Mouse (Mus musculus): ENCODE data around the gene Ptprt.

DNA sequence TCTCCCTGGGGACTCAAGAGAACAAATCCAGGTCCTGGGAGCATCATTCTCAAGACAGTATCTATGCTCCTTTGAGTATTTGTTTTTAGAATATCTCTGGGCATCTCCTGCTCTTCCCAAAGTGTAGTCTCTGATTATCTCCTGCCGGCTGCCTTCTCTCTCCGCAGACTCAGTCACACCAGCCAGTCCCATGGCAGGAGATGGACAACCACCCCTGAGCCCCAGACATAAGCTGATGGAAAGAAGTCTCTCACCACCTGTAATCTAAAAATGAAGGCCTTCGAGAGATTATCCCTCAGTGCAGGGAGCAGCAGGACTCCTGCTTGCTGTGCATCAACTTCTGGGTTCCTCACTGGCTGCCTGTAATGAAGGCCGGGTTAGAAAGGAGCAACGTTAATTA is 151.9 kb downstream of the Ptprt start:
- TF ChIP-seq CTCF (conservative IDR thresholded peaks at IDR 0.05; ENCODE audit: insufficient read depth, insufficient read length, low read depth, low read length), result no peak
- no peak for TF ChIP-seq POLR2A (IDR thresholded peaks at IDR 0.05; ENCODE audit: low read depth, low read length)

Data from kidney, adult 2 months (tissue).